Mouse (Mus musculus): ENCODE data around the gene Hoxa2. TPM values are rescaled to one million over a fixed set of nuclear protein-coding genes. Genes with fewer than 3 reads are reported as not detected.

The Hoxa2 gene
- polyA plus RNA-seq, 1 experiment = not detected

DNA sequence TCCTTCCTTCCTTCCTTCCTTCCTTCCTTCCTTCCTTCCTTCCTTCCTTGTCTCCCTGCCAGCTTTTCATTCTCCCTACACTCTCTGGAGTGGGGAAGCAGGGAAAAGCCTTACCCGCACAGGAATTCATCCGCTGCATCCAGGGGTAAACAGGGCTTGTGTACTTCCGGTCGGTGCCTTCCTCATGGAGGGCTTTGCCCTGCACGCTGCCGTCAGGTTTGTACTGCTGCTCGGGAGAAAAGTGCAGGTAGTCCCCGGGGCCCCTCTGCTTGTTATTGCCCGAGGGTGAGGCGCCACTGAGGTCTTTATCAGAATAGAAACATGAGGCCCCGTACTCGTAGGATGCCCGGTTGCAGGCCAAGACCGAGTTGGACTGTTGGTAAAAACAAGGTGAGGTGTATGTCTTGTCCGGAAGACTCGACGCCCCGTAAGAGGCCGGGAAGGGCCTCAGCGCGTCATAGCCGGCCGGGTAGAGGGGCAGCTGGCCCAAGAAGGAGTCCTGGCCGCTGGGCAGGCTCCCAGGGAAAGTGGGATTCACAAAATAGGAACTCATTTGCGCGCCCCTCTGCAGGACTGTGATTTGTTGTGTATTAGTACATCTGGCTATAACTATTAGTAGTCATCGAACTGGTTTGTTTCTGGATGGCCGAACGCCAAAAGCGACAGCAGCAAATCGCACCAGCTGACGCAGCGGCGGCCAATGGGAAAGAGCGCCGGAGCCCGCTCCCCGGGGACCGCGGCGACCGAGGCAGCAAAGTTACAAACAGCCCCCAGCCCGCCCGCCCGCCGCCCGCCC, 43.6 kb upstream of the Hoxa2 start, which contains the start of gene Hoxa6:
Hoxa6 (minus strand) TSS at position 651 of the 796 bp plus-strand sequence.
- Histone ChIP-seq H3K4me3 (ENCODE audit: insufficient read depth, low read length) (no peak within 1 kb of the TSS), H3K27ac (ENCODE audit: insufficient read depth, low read depth, low read length) (no peak within 1 kb of the TSS), H3K4me1 (ENCODE audit: control insufficient read depth, insufficient read depth, low read length) (peaks cover 4% of the 10 kb centered on the region)
- no peak for TF ChIP-seq POLR2A (IDR thresholded peaks at IDR 0.05; ENCODE audit: borderline replicate concordance, low read depth, low read length)
- no peak for TF ChIP-seq CTCF (IDR thresholded peaks at IDR 0.05; ENCODE audit: low read depth, low read length)

DNA sequence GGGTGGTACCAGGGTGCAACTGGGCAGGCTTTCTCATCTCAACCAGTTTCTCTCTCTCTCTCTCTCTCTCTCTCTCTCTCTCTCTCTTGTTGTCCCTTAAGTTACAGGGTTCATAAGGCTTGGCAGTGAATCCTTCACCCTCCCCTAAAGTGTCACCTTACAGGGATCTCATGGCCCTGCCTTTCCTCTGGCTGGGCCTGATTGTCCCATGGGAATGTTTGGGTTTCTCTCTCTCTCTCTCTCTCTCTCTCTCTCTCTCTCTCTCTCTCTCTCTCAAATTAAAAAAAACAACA, 43.0 kb upstream of the Hoxa2 start:
- no peak for TF ChIP-seq POLR2A (IDR thresholded peaks at IDR 0.05; ENCODE audit: borderline replicate concordance, low read depth, low read length)
- no peak for TF ChIP-seq CTCF (IDR thresholded peaks at IDR 0.05; ENCODE audit: low read depth, low read length)
- Histone ChIP-seq H3K27ac (ENCODE audit: insufficient read depth, low read depth, low read length) (no peak overlapping the region), H3K4me1 (ENCODE audit: control insufficient read depth, insufficient read depth, low read length) (peaks cover 4% of the 10 kb centered on the region), H3K4me3 (ENCODE audit: insufficient read depth, low read length) (no peak overlapping the region)

DNA sequence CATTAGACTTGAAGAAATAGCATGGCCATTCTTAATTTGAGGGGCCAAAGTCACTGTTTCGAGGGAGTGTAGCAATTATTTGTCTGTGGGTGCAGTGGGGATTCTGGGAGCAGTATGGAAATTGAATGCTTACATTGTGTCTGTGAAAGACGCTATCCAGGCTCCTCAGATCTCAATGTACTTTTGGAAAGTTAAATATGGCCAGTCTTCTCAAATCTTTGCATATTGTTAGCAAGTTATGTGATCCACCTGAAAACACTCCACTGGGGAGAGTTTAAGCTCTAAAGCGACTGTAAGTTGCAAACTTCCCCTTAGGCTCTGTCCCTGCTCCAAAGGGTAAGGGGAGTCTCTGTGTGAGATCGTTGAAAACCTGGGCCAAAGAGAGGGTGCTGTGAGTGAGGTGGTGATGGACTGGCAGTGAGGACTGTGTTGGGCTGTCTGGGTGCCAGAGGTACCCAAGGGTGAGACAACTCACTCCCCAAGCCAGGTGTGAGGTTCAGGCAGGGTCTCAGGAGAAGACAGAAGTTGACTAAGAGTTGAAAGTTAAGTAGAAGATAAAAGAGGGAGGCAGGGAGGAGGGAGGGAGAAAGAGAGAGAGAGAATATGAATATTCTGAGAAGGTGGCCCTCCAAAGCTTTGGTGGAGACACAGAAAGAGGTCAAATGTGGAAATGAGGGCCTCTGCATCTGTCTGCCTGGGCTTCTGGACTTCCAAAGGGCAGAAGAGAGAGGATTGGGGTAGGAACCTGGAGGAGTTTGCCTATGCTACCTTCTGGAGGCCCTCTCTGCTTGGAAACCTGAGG, 42.5 kb upstream of the Hoxa2 start:
- Histone ChIP-seq H3K27ac (ENCODE audit: insufficient read depth, low read depth, low read length) (no peak overlapping the region), H3K4me3 (ENCODE audit: insufficient read depth, low read length) (no peak overlapping the region), H3K4me1 (ENCODE audit: control insufficient read depth, insufficient read depth, low read length) (peaks cover under 1% of the 10 kb centered on the region)
- TF ChIP-seq CTCF (IDR thresholded peaks at IDR 0.05; ENCODE audit: low read depth, low read length) (no peak), POLR2A (IDR thresholded peaks at IDR 0.05; ENCODE audit: borderline replicate concordance, low read depth, low read length) (no peak)

DNA sequence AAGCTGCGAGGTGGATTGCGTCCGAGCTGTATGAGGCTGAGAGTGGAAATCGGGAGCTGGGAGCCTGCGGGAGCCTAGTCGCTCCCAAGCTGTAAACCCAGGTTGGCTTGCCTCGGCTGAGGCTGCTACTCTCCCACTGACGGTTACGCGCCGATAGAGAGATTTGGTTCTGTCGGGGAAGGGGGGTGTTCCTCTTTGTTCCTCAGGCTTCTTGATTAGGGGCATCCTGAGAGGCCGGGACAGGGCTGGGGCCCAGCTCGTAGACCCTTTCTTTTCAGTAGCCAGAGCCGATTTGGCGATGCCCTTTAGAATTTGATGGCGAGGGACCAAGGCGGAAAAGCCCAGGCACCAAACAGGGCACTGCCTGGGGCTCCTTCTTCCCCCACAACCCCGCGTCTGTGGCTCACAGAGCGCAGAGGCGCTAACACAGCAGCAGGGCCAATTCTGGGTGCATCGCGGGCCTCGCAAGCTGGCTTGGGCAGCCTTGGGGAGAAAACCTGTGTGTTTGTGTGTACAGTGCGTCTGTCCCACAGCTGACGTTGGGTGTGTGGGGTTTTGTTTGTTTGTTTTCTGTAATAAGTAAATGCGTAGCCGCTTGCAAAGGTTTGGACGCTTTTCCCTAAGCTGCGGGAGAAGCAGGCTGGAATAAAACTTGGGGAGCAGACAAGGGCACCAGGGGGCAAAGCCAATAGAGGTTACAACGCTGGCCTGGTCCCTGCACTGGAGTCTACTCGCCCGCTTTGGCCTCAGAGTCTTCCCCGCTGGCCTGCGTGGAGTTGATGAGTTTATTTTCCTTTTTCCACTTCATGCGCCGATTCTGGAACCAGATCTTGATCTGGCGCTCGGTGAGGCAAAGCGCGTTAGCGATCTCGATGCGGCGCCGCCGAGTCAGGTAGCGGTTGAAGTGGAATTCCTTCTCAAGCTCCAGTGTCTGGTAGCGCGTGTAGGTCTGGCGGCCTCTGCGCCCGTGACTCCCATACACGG, 41.3 kb upstream of the Hoxa2 start:
- H3K4me1 ChIP-seq (ENCODE audit: control insufficient read depth, insufficient read depth, low read length) = no peaks in the 10 kb centered on the region
- no peak overlapping the region for H3K4me3 ChIP-seq (ENCODE audit: insufficient read depth, low read length)
- TF ChIP-seq POLR2A (IDR thresholded peaks at IDR 0.05; ENCODE audit: borderline replicate concordance, low read depth, low read length) (no peak), CTCF (IDR thresholded peaks at IDR 0.05; ENCODE audit: low read depth, low read length) (no peak)
- no peak overlapping the region for H3K27ac ChIP-seq (ENCODE audit: insufficient read depth, low read depth, low read length)

DNA sequence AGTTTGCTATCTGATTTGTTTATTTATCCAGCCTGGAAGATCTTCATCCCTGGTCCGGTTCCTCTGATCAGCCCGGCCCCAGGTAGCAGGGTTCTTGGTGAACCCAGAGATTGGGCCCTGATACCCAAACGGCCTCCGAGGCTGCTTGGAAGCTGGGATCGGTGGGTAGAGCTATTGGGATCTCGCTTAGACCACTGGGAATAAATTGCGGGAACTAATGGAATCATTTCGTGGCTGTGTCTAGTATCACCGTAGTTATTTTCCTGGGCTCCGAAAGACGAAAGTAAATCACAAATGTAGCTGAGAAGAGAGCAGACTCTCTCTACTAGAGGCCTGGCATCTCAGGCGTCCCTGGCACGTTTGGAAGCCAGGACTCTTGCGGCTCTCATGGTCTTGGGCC, 40.6 kb upstream of the Hoxa2 start:
- no peaks in the 10 kb centered on the region for H3K4me1 ChIP-seq (ENCODE audit: control insufficient read depth, insufficient read depth, low read length)
- no peak overlapping the region for H3K4me3 ChIP-seq (ENCODE audit: insufficient read depth, low read length)
- H3K27ac ChIP-seq (ENCODE audit: insufficient read depth, low read depth, low read length) = no peak overlapping the region
- TF ChIP-seq POLR2A (IDR thresholded peaks at IDR 0.05; ENCODE audit: borderline replicate concordance, low read depth, low read length) (no peak), CTCF (IDR thresholded peaks at IDR 0.05; ENCODE audit: low read depth, low read length) (no peak)

DNA sequence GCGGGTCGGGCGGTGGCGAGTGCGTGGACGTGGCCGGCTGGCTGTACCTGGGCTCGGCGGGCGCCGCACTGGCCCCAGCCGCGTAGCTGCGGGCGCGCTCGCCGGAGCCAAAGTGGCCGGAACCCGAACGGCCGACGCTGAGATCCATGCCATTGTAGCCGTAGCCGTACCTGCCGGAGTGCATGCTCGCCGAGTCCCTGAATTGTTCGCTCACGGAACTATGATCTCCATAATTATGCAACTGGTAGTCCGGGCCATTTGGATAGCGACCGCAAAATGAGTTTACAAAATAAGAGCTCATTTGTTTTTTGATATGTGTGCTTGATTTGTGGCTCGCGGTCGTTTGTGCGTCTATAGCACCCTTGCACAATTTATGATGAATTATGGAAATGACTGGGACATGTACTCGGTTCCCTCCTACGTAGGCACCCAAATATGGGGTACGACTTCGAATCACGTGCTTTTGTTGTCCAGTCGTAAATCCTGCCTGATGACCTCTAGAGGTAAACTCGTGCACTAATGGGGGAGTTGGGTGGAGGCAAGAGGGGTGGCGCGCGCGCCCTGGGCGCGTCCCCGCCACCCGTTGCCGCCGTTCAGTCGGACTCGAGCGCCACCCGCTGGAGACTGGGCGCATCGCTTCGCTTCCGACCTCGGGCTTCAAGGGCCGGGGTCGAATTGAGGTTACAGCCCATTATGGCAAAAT, 39.6 kb upstream of the Hoxa2 start, which contains the start of gene Hoxa5:
Hoxa5 (minus strand) TSS at position 538 of the 703 bp plus-strand sequence.
- no peak within 1 kb of the TSS for H3K27ac ChIP-seq (ENCODE audit: insufficient read depth, low read depth, low read length)
- no peak within 1 kb of the TSS for H3K4me3 ChIP-seq (ENCODE audit: insufficient read depth, low read length)
- TF ChIP-seq POLR2A (IDR thresholded peaks at IDR 0.05; ENCODE audit: borderline replicate concordance, low read depth, low read length) = no peak
- TF ChIP-seq CTCF (IDR thresholded peaks at IDR 0.05; ENCODE audit: low read depth, low read length) = no peak
- H3K4me1 ChIP-seq (ENCODE audit: control insufficient read depth, insufficient read depth, low read length) = no peaks in the 10 kb centered on the region

DNA sequence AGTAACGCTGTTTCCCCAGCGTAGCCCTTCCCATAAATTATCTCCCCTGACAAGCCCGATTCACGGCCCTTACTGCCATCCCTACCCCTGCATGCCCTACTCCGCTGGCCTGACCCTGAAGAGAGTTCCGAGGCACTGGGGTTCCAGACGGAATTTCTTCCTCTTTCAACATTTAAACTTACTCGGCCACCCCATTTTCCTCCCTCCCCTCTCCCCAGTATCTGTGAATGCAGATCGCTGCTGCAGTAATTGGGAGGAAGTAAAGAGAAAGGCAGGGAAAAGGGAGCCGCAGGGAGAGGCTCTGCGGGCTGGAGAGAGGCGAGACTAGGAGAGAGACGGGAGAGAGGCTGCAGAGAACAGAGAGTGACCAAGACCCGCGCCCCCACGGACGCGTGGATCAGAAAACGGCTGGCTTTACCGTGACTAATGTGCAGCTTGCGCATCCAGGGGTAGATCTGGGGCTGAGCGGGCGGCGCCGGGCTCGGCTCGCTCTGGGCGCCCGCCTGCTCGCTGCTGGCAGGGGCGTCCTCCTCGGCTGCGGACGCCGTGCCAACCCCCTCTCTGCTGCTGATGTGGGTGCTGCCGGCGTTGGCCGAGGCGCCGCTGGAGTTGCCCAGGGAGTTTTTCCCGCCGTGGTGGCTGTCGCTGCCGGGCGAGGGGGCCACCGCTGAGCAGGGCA, 38.9 kb upstream of the Hoxa2 start:
- Histone ChIP-seq H3K4me1 (ENCODE audit: control insufficient read depth, insufficient read depth, low read length) (no peaks in the 10 kb centered on the region), H3K4me3 (ENCODE audit: insufficient read depth, low read length) (no peak overlapping the region), H3K27ac (ENCODE audit: insufficient read depth, low read depth, low read length) (no peak overlapping the region)
- TF ChIP-seq CTCF (IDR thresholded peaks at IDR 0.05; ENCODE audit: low read depth, low read length) (no peak), POLR2A (IDR thresholded peaks at IDR 0.05; ENCODE audit: borderline replicate concordance, low read depth, low read length) (no peak)

DNA sequence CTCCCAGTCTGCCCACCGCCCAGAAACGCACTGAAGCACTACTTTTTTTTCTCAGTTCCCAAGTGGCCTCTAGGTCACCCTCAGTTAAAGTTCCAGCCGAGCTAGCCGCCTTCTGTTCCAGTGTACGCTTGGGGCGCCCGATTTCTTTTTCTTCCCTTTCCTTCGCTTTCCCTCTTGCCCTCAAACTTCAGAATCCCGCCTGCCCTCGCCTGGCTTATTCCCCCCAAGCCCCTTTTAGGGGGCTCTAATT, 38.4 kb upstream of the Hoxa2 start:
- no peak overlapping the region for H3K27ac ChIP-seq (ENCODE audit: insufficient read depth, low read depth, low read length)
- H3K4me3 ChIP-seq (ENCODE audit: insufficient read depth, low read length) = no peak overlapping the region
- no peaks in the 10 kb centered on the region for H3K4me1 ChIP-seq (ENCODE audit: control insufficient read depth, insufficient read depth, low read length)
- TF ChIP-seq CTCF (IDR thresholded peaks at IDR 0.05; ENCODE audit: low read depth, low read length) (no peak), POLR2A (IDR thresholded peaks at IDR 0.05; ENCODE audit: borderline replicate concordance, low read depth, low read length) (no peak)

Measured in bone marrow macrophage, adult 2 months (primary cell).